Mouse (Mus musculus) urinary bladder, postnatal 36 days (tissue): ENCODE results near the gene Gpr182.
A peak's percentile ranks its signal among the peaks of the same experiment; 100 is the strongest.

Experiments
- DNase-seq, 2 experiments: peaks; one replicate each; pipeline ENCODE4 v3.0.0; 2022; ENCODE audit warnings: low spot score in 2 of 2, mixed read lengths in 1 of 2

Gpr182 gene

GRCm38 (mm10) chr10:127739083-127739660 lies 12.4 kb downstream of the Gpr182 start, which contains the start of gene Zbtb39:
Gene Zbtb39, plus strand, starts transcription at chr10:127739538.
- DNase-seq = peak; percentile 70 to 80

GRCm38 (mm10) chr10:127738151-127738882 lies 13.2 kb downstream of the Gpr182 start:
- DNase-seq = no peak

GRCm38 (mm10) chr10:127737552-127737951 lies 14.0 kb downstream of the Gpr182 start:
- no peak for DNase-seq

- DNase-seq = no peak
Observed at GRCm38 (mm10) chr10:127736916-127737315, 14.6 kb downstream of the Gpr182 start.

GRCm38 (mm10) chr10:127736266-127736665 lies 15.3 kb downstream of the Gpr182 start:
- DNase-seq = no peak

- DNase-seq = no peak
Observed at GRCm38 (mm10) chr10:127734434-127734833, 17.1 kb downstream of the Gpr182 start.

- DNase-seq = no peak
Observed at GRCm38 (mm10) chr10:127731397-127731796, 20.1 kb downstream of the Gpr182 start.

- no peak for DNase-seq
Observed at GRCm38 (mm10) chr10:127730933-127731310, 20.6 kb downstream of the Gpr182 start.

- no peak for DNase-seq
Observed at GRCm38 (mm10) chr10:127730285-127730932, 21.1 kb downstream of the Gpr182 start.

GRCm38 (mm10) chr10:127728437-127728836 lies 23.1 kb downstream of the Gpr182 start:
- DNase-seq = no peak

GRCm38 (mm10) chr10:127725136-127725535 lies 26.4 kb downstream of the Gpr182 start:
- no peak for DNase-seq

- no peak for DNase-seq
Observed at GRCm38 (mm10) chr10:127724178-127724577, 27.4 kb downstream of the Gpr182 start, which contains the start of gene Tac2. Gene Tac2, plus strand, starts transcription at chr10:127724478.

- DNase-seq = no peak
Observed at GRCm38 (mm10) chr10:127721671-127722418, 29.7 kb downstream of the Gpr182 start.

- DNase-seq = no peak
Observed at GRCm38 (mm10) chr10:127712736-127713135, 38.8 kb downstream of the Gpr182 start.

- DNase-seq = no peak
Observed at GRCm38 (mm10) chr10:127710331-127710730, 41.2 kb downstream of the Gpr182 start.

- no peak for DNase-seq
Observed at GRCm38 (mm10) chr10:127708850-127709370, 42.6 kb downstream of the Gpr182 start.

- DNase-seq = no peak
Observed at GRCm38 (mm10) chr10:127707721-127708120, 43.8 kb downstream of the Gpr182 start.

- DNase-seq = no peak
Observed at GRCm38 (mm10) chr10:127705783-127706182, 45.7 kb downstream of the Gpr182 start.

- DNase-seq = no peak
Observed at GRCm38 (mm10) chr10:127704766-127705220, 46.7 kb downstream of the Gpr182 start, which contains the start of gene Myo1a. Gene Myo1a, plus strand, starts transcription at chr10:127705170.

GRCm38 (mm10) chr10:127704293-127704692 lies 47.2 kb downstream of the Gpr182 start:
- DNase-seq = no peak

- no peak for DNase-seq
Observed at GRCm38 (mm10) chr10:127703299-127703698, 48.2 kb downstream of the Gpr182 start.

- no peak for DNase-seq
Observed at GRCm38 (mm10) chr10:127698966-127699365, 52.6 kb downstream of the Gpr182 start.
